Mouse (Mus musculus) limb, embryonic 14.5 days (tissue): Measurements from ENCODE around the gene Prss54. TPM values are rescaled to one million over a fixed set of nuclear protein-coding genes. Genes with fewer than 3 reads are reported as not detected.

Source experiments
- ATAC-seq: fragments of 200-750 bp; cut with Nextera tagmentation; 2 replicates; pipeline ENCODE4 v1.8.0; 2017; ENCODE audit warnings: low read depth, moderate number of reproducible peaks, moderate TSS enrichment; ENCODE audit not compliant: low FRiP score
- DNase-seq: peaks from one replicate; pipeline ENCODE4 v3.0.0-alpha.2; 2015; ENCODE audit warnings: low spot score
- H3K27ac ChIP-seq: fragments of 300-500 bp; sonication (generic); replicated peaks from 2 replicates; pipeline ENCODE4 v1.5.1; 2014; ENCODE audit warnings: low read depth, mild to moderate bottlenecking, low read length, moderate library complexity, mixed read lengths
- H3K27me3 ChIP-seq: fragments of 300-500 bp; sonication (generic); 2 replicates; pipeline ENCODE4 v1.6.1; 2014; ENCODE audit warnings: low read length, mixed read lengths; ENCODE audit not compliant: control insufficient read depth, insufficient read depth
- H3K36me3 ChIP-seq: fragments of 300-500 bp; sonication (generic); 2 replicates; pipeline ENCODE4 v1.6.1; 2014; ENCODE audit warnings: mild to moderate bottlenecking, low read length, moderate library complexity, mixed read lengths; ENCODE audit not compliant: control insufficient read depth, insufficient read depth
- H3K4me1 ChIP-seq: fragments of 300-500 bp; sonication (generic); 2 replicates; pipeline ENCODE4 v1.6.1; 2014; ENCODE audit warnings: antibody characterized with exemption, low read length, mixed read lengths; ENCODE audit not compliant: control insufficient read depth, insufficient read depth
- H3K4me2 ChIP-seq: fragments of 300-500 bp; sonication (generic); replicated peaks from 2 replicates; pipeline ENCODE4 v1.6.1; 2014; ENCODE audit warnings: low read depth, mild to moderate bottlenecking, low read length, moderate library complexity; ENCODE audit not compliant: severe bottlenecking
- H3K4me3 ChIP-seq: fragments of 300-500 bp; sonication (generic); replicated peaks from 2 replicates; pipeline ENCODE4 v1.5.1; 2014; ENCODE audit warnings: low read length
- H3K9ac ChIP-seq: fragments of 300-500 bp; sonication (generic); 2 replicates; pipeline ENCODE4 v1.6.1; 2014; ENCODE audit warnings: mild to moderate bottlenecking, low read depth, low read length, moderate library complexity; ENCODE audit not compliant: severe bottlenecking
- H3K9me3 ChIP-seq: fragments of 300-500 bp; sonication (generic); 2 replicates; pipeline ENCODE4 v1.6.1; 2016; ENCODE audit warnings: low read length; ENCODE audit not compliant: control insufficient read depth
- POLR2A ChIP-seq: fragments of 200-500 bp; IDR thresholded peaks from 2 replicates; pipeline ENCODE4 v1.8.0; 2012; ENCODE audit warnings: inconsistent platforms, mild to moderate bottlenecking, moderate library complexity, borderline replicate concordance; ENCODE audit not compliant: insufficient read depth, insufficient read length; ENCODE audit errors: extremely low read depth
- WGBS: fragments of 180-500 bp; shearing (Covaris S2); extraction: QIAGEN DNeasy Blood & Tissue Kit; methylation state at CpG from one replicate; pipeline ENCODE4 v1.1.7; 2014; 5-methylcytosine and 5-hydroxymethylcytosine counted together
- polyA plus RNA-seq, 2 experiments: library from polyadenylated mRNA; depleted of rRNA in 1 of 2; stranded (reverse) in 1 of 2; unstranded in 1 of 2; fragments of >200 nt; fragmentation: Nextera tagmentation in 1 of 2; extraction: Ambion mirVana in 1 of 2; gene quantifications; 2 replicates each; pipeline versions ENCODE4 v1.2.1 to v1.2.3; 2012 to 2014

Prss54 gene
- polyA plus RNA-seq, 2 experiments: not detected

GRCm38 (mm10) chr8:95551577-95551976, 24.6 kb downstream of the Prss54 start:
- no peak overlapping the region for H3K27ac ChIP-seq
- no peaks in the 10 kb centered on the region for H3K9me3 ChIP-seq
- no peaks in the 10 kb centered on the region for H3K27me3 ChIP-seq
- ATAC-seq (no peak), DNase-seq (no peak)
- H3K36me3 ChIP-seq: no peaks in the 10 kb centered on the region
- WGBS: 88% methylated on average over 4 of the region's 4 CpGs
- H3K9ac ChIP-seq: no peak overlapping the region
- H3K4me2 ChIP-seq: no peak overlapping the region
- TF ChIP-seq POLR2A: no peak
- H3K4me3 ChIP-seq: no peak overlapping the region
- no peaks in the 10 kb centered on the region for H3K4me1 ChIP-seq

- H3K4me2 ChIP-seq: no peak overlapping the region
- 74% methylated on average over 16 of the region's 16 CpGs for WGBS
- no peak overlapping the region for H3K9ac ChIP-seq
- H3K27ac ChIP-seq: no peak overlapping the region
- H3K27me3 ChIP-seq: no peaks in the 10 kb centered on the region
- no peak for TF ChIP-seq POLR2A
- no peaks in the 10 kb centered on the region for H3K36me3 ChIP-seq
- no peak overlapping the region for H3K4me3 ChIP-seq
- ATAC-seq (no peak), DNase-seq (no peak)
- H3K4me1 ChIP-seq: no peaks in the 10 kb centered on the region
- no peaks in the 10 kb centered on the region for H3K9me3 ChIP-seq
Observed at GRCm38 (mm10) chr8:95549871-95550829, 26.0 kb downstream of the Prss54 start.

GRCm38 (mm10) chr8:95547931-95548330, 28.2 kb downstream of the Prss54 start:
- Histone ChIP-seq H3K9ac (no peak overlapping the region), H3K9me3 (no peaks in the 10 kb centered on the region), H3K27ac (no peak overlapping the region), H3K4me2 (no peak overlapping the region), H3K36me3 (no peaks in the 10 kb centered on the region), H3K4me1 (no peaks in the 10 kb centered on the region), H3K4me3 (no peak overlapping the region), H3K27me3 (no peaks in the 10 kb centered on the region)
- 59% methylated on average over 8 of the region's 8 CpGs for WGBS
- DNase-seq (no peak), ATAC-seq (no peak)
- no peak for TF ChIP-seq POLR2A

- ATAC-seq: no peak
- H3K4me1 ChIP-seq: no peaks in the 10 kb centered on the region
- H3K9ac ChIP-seq: no peak overlapping the region
- 67% methylated on average over 4 of the region's 4 CpGs for WGBS
- H3K9me3 ChIP-seq: no peaks in the 10 kb centered on the region
- no peak for DNase-seq
- no peaks in the 10 kb centered on the region for H3K36me3 ChIP-seq
- no peaks in the 10 kb centered on the region for H3K27me3 ChIP-seq
- H3K4me2 ChIP-seq: no peak overlapping the region
- no peak for TF ChIP-seq POLR2A
- no peak overlapping the region for H3K4me3 ChIP-seq
- H3K27ac ChIP-seq: no peak overlapping the region
Observed at GRCm38 (mm10) chr8:95546986-95547385, 29.2 kb downstream of the Prss54 start.

- no peak for ATAC-seq
- H3K4me1 ChIP-seq: no peaks in the 10 kb centered on the region
- H3K4me3 ChIP-seq: no peak overlapping the region
- 77% methylated on average over 17 of the region's 17 CpGs for WGBS
- no peak overlapping the region for H3K4me2 ChIP-seq
- no peaks in the 10 kb centered on the region for H3K9me3 ChIP-seq
- no peak for DNase-seq
- no peak for TF ChIP-seq POLR2A
- H3K27ac ChIP-seq: no peak overlapping the region
- H3K9ac ChIP-seq: no peak overlapping the region
- no peaks in the 10 kb centered on the region for H3K27me3 ChIP-seq
- no peaks in the 10 kb centered on the region for H3K36me3 ChIP-seq
Observed at GRCm38 (mm10) chr8:95545815-95546214, 30.3 kb downstream of the Prss54 start.
